Mouse (Mus musculus): ENCODE measurements around the gene Ankrd63.

GRCm38 (mm10) chr2:118702883-118703761 is 641 bp downstream of the Ankrd63 start:
- peak; percentile 36; the same call in 1 of the 2 replicates for TF ChIP-seq POLR2A (IDR thresholded peaks at IDR 0.05; ENCODE audit: control insufficient read depth, low read depth, low read length)
- peak; percentile 8; the same call in 1 of the 2 replicates for TF ChIP-seq CTCF (IDR thresholded peaks at IDR 0.05; ENCODE audit: control insufficient read depth, insufficient read depth, insufficient replicate concordance, low read depth, low read length)

Data from testis, adult 2 months (tissue).